Mouse (Mus musculus): ENCODE measurements around the gene Krtap4-6.

GRCm38 (mm10) chr11:99659256-99659655, 6.5 kb downstream of the Krtap4-6 start:
- TF ChIP-seq NELFE (IDR thresholded peaks at IDR 0.05; ENCODE audit: low read depth, low read length), result no peak
- no peak for TF ChIP-seq POLR2A (IDR thresholded peaks at IDR 0.05; ENCODE audit: low read depth, low read length)
- no peak for TF ChIP-seq UBTF (IDR thresholded peaks at IDR 0.05; ENCODE audit: low read depth, low read length)
- no peak for TF ChIP-seq TBP (conservative IDR thresholded peaks at IDR 0.05; ENCODE audit: low read depth, low read length)
- TF ChIP-seq MAX (IDR thresholded peaks at IDR 0.05; ENCODE audit: low read length), result no peak
- TF ChIP-seq MAFK (IDR thresholded peaks at IDR 0.05; ENCODE audit: insufficient replicate concordance, low read length), result no peak
- no peak for TF ChIP-seq E2F4 (IDR thresholded peaks at IDR 0.05; ENCODE audit: insufficient replicate concordance, low read depth, low read length)
- no peak for TF ChIP-seq MEF2A (IDR thresholded peaks at IDR 0.05; ENCODE audit: borderline replicate concordance, low read depth, low read length)
- no peak for TF ChIP-seq CTCF (conservative IDR thresholded peaks at IDR 0.05 in 1 of 2, IDR thresholded peaks at IDR 0.05 in 1 of 2; ENCODE audit: low read depth in 2 of 2, low read length in 2 of 2)
- TF ChIP-seq RCOR1 (conservative IDR thresholded peaks at IDR 0.05; ENCODE audit: low read depth, low read length), result no peak

All from CH12.LX (cell line).